Mouse (Mus musculus) hindbrain, embryonic 16.5 days (tissue): ENCODE results near the gene Tle3. TPM values are rescaled to one million over a fixed set of nuclear protein-coding genes. Genes with fewer than 3 reads are reported as not detected.

ENCODE experiments used
- ATAC-seq: fragments of 200-750 bp; cut with Nextera tagmentation; 2 replicates; pipeline ENCODE4 v1.8.0; 2017; ENCODE audit warnings: moderate TSS enrichment, moderate library complexity
- H3K27ac ChIP-seq: fragments of 300-500 bp; sonication (generic); 2 replicates; pipeline ENCODE4 v1.5.1; 2014; ENCODE audit warnings: low read depth, mild to moderate bottlenecking, control low read depth, low read length, moderate library complexity
- H3K27me3 ChIP-seq: fragments of 300-500 bp; sonication (generic); replicated peaks from 2 replicates; pipeline ENCODE4 v1.6.1; 2014; ENCODE audit warnings: low read length; ENCODE audit not compliant: control insufficient read depth, insufficient read depth
- H3K36me3 ChIP-seq: fragments of 300-500 bp; sonication (generic); 2 replicates; pipeline ENCODE4 v1.6.1; 2014; ENCODE audit warnings: mild to moderate bottlenecking, low read length, moderate library complexity, mixed read lengths; ENCODE audit not compliant: control insufficient read depth, insufficient read depth
- H3K4me1 ChIP-seq: fragments of 300-500 bp; sonication (generic); 2 replicates; pipeline ENCODE4 v1.6.1; 2014; ENCODE audit warnings: low read depth, low read length; ENCODE audit not compliant: control insufficient read depth, insufficient read depth
- H3K4me2 ChIP-seq: fragments of 300-500 bp; sonication (generic); 2 replicates; pipeline ENCODE4 v1.6.1; 2014; ENCODE audit warnings: mild to moderate bottlenecking, low read length, control low read depth, moderate library complexity
- H3K4me3 ChIP-seq: fragments of 300-500 bp; sonication (generic); 2 replicates; pipeline ENCODE4 v1.5.1; 2014; ENCODE audit warnings: mild to moderate bottlenecking, low read length, control low read depth, moderate library complexity
- H3K9ac ChIP-seq: fragments of 300-500 bp; sonication (generic); 2 replicates; pipeline ENCODE4 v1.6.1; 2014; ENCODE audit warnings: low read depth, mild to moderate bottlenecking, control low read depth, low read length, moderate library complexity
- H3K9me3 ChIP-seq: fragments of 300-500 bp; sonication (generic); 2 replicates; pipeline ENCODE4 v1.6.1; 2014; ENCODE audit warnings: mild to moderate bottlenecking, low read length, moderate library complexity; ENCODE audit not compliant: control insufficient read depth
- WGBS: fragments of 180-500 bp; shearing (Covaris S2); extraction: QIAGEN DNeasy Blood & Tissue Kit; methylation state at CpG from one replicate; pipeline ENCODE4 v1.1.7; 2014; 5-methylcytosine and 5-hydroxymethylcytosine counted together
- polyA plus RNA-seq: library from polyadenylated mRNA; unstranded; fragments of >200 nt; fragmentation: Nextera tagmentation; extraction: Ambion mirVana; gene quantifications from 2 replicates; pipeline ENCODE4 v1.2.1, GENCODE M21; 2015

The Tle3 gene
- polyA plus RNA-seq, 1 experiment from 2014 or later, result 19.5 TPM

DNA sequence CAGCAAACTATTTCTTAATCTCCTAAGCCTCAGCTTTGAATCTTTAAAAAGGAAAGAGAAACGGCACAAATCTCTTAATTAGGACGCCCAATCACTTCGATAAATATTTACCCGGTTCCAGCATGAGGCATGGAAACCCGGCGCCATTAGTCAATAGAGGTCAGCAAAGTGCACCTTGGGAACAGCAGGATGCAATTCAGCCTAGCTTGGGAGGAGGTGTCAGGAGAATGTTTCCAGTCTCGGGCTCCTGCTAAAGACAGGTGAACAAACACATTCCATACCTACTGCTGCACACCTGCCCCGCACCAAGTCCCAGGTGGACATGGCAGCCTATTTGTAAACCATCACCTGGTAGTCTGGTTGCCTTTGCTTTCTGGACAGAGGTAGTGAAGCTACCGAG lies 6.1 kb upstream of the Tle3 start:
- Histone ChIP-seq H3K9ac (no peak overlapping the region), H3K27ac (no peak overlapping the region), H3K9me3 (no peaks in the 10 kb centered on the region), H3K27me3 (peaks cover 6% of the 10 kb centered on the region; the same call in 1 of the 2 replicates), H3K4me1 (peaks cover 21% of the 10 kb centered on the region), H3K4me3 (no peak overlapping the region), H3K4me2 (no peak overlapping the region), H3K36me3 (no peaks in the 10 kb centered on the region)
- ATAC-seq, result no peak
- 21% methylated on average over 9 of the region's 9 CpGs for WGBS

DNA sequence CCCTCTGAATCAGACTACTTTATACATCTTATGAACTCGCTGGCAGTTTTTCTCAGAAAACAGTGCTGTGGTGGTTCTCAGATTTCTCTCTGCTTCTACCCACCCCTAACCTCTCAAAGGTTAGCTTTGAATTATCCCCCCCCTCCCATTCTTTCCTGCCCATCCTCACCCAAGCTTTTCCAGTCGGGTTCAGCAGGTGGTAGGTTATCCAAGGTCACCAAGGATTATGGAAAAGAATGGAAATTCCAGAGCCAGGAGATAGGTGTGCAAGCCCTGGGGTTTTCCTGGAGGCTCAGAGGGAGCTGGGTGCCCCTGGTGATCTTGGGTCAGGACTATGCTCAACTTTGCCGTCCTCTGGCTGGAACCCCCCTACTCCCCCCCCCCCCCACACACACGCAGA lies 5.0 kb upstream of the Tle3 start:
- Histone ChIP-seq H3K4me2 (no peak overlapping the region), H3K4me1 (peaks cover 25% of the 10 kb centered on the region), H3K4me3 (no peak overlapping the region), H3K36me3 (no peaks in the 10 kb centered on the region), H3K27me3 (peaks cover 6% of the 10 kb centered on the region; the same call in 1 of the 2 replicates), H3K27ac (no peak overlapping the region), H3K9me3 (no peaks in the 10 kb centered on the region), H3K9ac (no peak overlapping the region)
- WGBS, result 35% methylated on average over 4 of the region's 4 CpGs
- no peak for ATAC-seq

DNA sequence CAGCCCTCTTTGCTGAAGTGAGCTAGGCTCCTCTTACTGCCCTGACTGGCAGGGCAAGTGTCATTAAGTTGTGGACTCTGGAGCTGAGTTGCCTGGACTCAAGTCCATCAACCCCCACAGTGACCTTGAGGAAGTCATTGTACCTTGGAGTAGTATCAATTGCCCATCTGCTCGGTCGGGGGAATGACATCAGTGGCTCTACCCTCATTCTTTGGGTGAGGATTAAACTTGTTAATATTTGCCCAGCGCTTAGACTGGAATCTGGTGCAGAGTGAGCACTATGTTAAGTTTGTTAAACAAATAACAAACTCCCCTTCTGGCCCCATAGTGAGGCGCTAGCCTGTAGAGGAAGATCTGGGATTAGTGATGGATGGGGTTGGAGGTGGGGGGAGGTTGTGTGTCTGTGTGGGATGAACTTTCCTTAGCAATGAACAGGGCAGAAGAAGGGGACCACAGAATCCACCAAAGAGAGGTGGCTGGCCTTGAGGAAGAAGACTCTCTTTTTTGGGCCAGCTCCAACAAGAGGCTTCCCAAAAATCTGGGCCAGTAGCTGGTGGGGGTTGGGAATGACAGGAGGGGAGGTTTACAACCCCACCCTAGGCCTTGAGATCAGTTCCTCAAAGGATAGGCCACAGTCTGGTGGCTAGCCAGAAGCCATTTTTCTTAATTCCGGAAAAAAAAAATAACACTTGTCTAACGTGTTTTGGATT lies 4.2 kb upstream of the Tle3 start:
- H3K9ac ChIP-seq, result no peak overlapping the region
- H3K27me3 ChIP-seq, result peaks cover 6% of the 10 kb centered on the region; the same call in 1 of the 2 replicates
- 31% methylated on average over 6 of the region's 6 CpGs for WGBS
- no peak for ATAC-seq
- no peak overlapping the region for H3K4me3 ChIP-seq
- H3K4me1 ChIP-seq, result peaks cover 25% of the 10 kb centered on the region
- no peak overlapping the region for H3K4me2 ChIP-seq
- H3K27ac ChIP-seq, result no peak overlapping the region
- H3K9me3 ChIP-seq, result no peaks in the 10 kb centered on the region
- no peaks in the 10 kb centered on the region for H3K36me3 ChIP-seq

DNA sequence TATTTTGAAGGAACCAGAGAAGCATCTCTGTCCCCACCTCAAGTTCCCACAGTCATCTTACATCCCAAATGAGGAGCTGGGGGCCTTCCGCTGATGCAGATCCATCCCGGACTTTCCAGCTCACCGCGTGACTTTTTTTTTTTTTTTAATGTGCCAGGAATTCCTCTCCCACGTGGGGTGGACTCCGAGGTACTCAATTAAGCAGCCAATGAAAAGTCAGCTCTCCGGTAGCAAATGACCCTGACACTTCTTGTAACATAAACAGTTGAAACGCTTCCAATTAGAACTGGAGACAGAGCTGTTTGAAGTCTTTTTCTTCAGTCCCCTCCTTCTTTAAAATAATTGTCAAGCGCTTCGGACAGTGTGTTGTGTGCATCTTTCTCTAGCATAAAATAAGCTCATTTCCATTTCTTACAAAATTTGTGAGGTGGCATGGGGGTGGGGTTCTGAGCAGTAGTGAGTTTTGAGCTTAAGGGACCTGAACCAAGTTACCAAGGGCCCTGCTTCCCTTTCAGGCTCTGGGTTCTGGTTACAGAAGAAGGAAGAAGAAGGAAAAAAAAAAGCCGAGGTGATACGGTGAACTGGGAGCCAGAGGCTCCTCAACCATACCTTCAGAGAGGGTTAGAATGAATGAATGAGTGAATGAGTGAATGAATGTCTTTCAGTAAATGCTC lies 3.5 kb upstream of the Tle3 start:
- no peak overlapping the region for H3K4me3 ChIP-seq
- ATAC-seq, result no peak
- no peak overlapping the region for H3K9ac ChIP-seq
- peaks cover 6% of the 10 kb centered on the region; the same call in 1 of the 2 replicates for H3K27me3 ChIP-seq
- no peaks in the 10 kb centered on the region for H3K9me3 ChIP-seq
- no peaks in the 10 kb centered on the region for H3K36me3 ChIP-seq
- H3K4me1 ChIP-seq, result peaks cover 25% of the 10 kb centered on the region
- WGBS, result 3% methylated on average over 12 of the region's 12 CpGs
- peak overlapping the region; percentile 69 for H3K27ac ChIP-seq
- peak overlapping the region; percentile 53 for H3K4me2 ChIP-seq

DNA sequence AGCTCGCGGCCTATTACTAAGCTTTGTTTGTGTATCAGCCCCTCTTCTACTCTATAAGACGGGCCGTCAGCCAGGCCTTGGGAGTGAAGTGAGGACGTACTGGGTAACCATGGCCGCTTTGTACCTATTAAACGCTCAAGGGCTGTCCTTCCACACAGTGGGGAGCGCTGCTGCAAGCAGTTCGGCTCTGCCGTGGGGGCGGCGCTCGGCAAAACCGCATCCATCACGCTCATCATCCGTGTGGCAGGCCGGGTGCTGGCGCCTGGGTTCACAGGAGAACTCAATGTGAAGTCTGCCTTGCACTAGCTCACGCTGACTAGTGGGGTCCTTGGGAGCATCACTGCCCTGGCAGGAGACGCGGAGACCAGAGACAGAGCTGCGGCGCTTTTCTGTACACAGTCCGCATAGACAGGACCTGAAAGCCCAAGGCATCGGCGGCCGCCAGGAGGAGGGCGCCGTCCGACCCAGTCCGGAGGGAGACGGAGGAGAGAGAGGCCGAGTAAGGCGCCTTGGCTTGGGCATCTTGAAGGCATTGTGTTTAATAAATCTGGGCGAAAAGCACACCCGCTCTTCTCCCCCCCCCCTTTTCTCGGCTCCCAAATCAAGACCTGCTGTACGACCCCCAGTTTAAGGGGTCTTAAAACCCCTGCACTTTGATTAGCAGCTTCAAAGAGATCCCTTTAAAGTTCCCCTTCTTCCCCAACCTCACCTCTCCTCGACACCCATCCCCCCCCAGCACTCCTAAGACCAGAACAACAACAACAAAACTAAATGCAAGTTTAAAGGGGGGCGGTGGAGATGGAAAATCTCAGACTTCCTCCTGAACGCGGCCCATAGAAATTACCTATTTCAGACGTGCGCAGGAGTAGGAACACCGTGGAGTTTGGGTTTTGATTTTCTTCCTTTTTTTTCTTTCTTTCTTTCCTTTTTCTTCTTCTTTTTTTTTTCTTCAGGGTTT lies 2.6 kb upstream of the Tle3 start:
- no peaks in the 10 kb centered on the region for H3K36me3 ChIP-seq
- H3K27ac ChIP-seq, result peak overlapping the region; percentile 69
- peak overlapping the region; percentile 53 for H3K4me2 ChIP-seq
- H3K9ac ChIP-seq, result peak overlapping the region; percentile 48
- under 1% methylated on average over 45 of the region's 45 CpGs for WGBS
- H3K9me3 ChIP-seq, result no peaks in the 10 kb centered on the region
- peak overlapping the region; percentile 18 for H3K4me3 ChIP-seq
- peaks cover 29% of the 10 kb centered on the region for H3K4me1 ChIP-seq
- peak; percentile 40 for ATAC-seq
- peaks cover 6% of the 10 kb centered on the region; the same call in 1 of the 2 replicates for H3K27me3 ChIP-seq

DNA sequence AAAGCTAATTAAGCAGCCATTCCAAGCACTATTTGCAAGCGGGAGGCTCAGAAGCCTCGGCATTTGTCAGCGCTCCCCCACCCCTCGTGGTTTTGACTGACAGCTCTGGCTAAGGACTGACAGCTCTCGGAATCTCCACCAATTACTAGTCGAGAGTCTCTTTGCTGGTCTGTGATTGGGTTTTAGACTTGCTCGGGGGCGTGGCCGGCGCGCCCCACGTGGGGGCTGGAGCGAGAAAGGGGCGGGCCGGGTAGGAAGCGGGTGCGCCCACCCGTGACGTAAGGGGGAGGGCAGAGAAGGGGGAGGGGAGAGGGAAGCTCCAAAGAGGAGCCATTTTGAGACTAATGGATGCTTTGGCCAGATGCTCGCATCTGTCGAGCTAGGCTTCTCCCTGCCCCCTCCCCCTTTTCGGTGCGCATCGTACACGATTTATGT lies 1.7 kb upstream of the Tle3 start:
- 0% methylated on average over 24 of the region's 25 CpGs for WGBS
- peak; percentile 89 for ATAC-seq
- Histone ChIP-seq H3K27ac (peak overlapping the region; percentile 88), H3K36me3 (no peaks in the 10 kb centered on the region), H3K4me1 (peaks cover 36% of the 10 kb centered on the region), H3K4me3 (peak overlapping the region; percentile 83), H3K4me2 (peak overlapping the region; percentile 91), H3K9me3 (no peaks in the 10 kb centered on the region), H3K27me3 (peaks cover 6% of the 10 kb centered on the region; the same call in 1 of the 2 replicates), H3K9ac (peak overlapping the region; percentile 76)

GRCm38 (mm10) chr9:61370889-61371754 lies 1.0 kb upstream of the Tle3 start:
- Histone ChIP-seq H3K9me3 (no peaks in the 10 kb centered on the region), H3K4me2 (peak overlapping the region; percentile 91), H3K36me3 (peaks cover 1% of the 10 kb centered on the region; the same call in 1 of the 2 replicates), H3K27ac (peak overlapping the region; percentile 88), H3K27me3 (peaks cover 4% of the 10 kb centered on the region; the same call in 1 of the 2 replicates), H3K4me1 (peaks cover 43% of the 10 kb centered on the region), H3K9ac (peak overlapping the region; percentile 76), H3K4me3 (peak overlapping the region; percentile 83)
- peak; percentile 38 for ATAC-seq
- WGBS, result under 1% methylated on average over 60 of the region's 66 CpGs

DNA sequence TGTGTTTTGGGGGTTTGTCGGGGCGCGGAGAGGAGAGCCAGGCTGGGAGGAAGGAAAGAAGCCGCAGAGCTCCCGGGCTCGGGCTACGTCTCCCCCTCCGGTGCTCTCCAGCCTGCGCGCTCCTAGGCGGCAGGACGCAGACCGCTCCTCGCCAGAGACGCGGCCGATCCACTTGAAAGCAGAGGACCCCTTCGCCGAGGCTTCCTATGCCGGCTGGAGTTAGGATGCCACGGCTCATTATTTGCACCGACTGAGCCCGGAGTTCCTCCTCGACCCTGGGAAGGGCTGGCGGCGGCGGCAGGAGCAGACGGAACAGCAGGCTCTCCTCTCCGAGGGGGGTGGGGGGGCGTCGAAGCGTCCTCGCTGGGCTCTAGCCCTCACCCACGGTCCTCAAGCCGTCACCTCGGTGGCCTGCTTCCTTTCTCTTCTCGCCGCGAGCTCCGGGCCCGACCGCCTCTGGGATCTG lies 377 bp downstream of the Tle3 start:
- Histone ChIP-seq H3K4me1 (peaks cover 57% of the 10 kb centered on the region), H3K9me3 (no peaks in the 10 kb centered on the region), H3K4me3 (peak overlapping the region; percentile 83), H3K27ac (peak overlapping the region; percentile 92), H3K9ac (peak overlapping the region; percentile 96), H3K4me2 (peak overlapping the region; percentile 91), H3K36me3 (peaks cover 3% of the 10 kb centered on the region; the same call in 1 of the 2 replicates), H3K27me3 (no peaks in the 10 kb centered on the region)
- 0% methylated on average over 28 of the region's 42 CpGs for WGBS
- peak; percentile 19 for ATAC-seq
